Mouse (Mus musculus) cerebellum, adult 8-10 months (tissue): ENCODE measurements at regions not wholly inside any gene's neighbourhood (a gene's known extent, or its start where the extent isn't known, plus 50 kb on each side); places are given as distances from the start of the nearest gene placed in this dataset.

ENCODE experiments used
- DNase-seq: peaks from one replicate; pipeline ENCODE4 v3.0.0; 2022

DNA sequence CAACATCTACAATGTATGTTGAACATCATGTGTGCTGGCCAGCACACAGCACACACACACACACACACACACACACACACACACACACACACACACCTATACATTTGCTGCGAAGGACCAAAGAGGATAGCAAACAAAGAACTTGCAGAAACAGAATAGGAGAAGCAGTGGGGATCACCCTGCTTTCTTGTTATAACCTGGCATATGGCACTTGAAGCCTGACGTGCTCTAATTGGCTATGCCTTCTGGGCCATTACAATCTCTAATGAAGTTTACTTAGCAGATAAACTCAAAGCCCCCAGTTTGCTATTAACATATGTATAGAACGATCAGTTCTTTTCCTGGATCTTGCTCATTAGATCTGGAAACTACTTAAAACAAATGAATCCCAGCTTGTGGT, 407.2 kb downstream of the Ipmk start:
- DNase-seq = no peak

DNA sequence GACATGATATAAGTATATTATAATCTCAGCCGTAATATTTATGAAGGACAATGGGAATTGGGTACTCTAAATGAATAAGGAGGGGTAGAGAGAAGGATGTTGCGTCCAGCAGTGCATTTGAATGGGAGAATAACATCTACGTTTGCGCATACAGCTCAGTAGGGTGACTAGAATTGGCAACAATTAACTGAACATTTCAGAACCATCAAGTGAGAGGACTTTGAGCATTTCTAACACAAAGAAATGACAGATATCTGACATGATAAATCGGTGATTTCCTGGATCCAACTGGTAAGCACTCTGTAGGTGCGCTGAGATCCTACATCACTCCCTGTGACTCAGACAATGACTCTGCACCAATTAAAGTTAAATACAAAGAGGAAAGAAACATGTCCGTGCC, 431.3 kb downstream of the Ipmk start:
- DNase-seq = no peak

DNA sequence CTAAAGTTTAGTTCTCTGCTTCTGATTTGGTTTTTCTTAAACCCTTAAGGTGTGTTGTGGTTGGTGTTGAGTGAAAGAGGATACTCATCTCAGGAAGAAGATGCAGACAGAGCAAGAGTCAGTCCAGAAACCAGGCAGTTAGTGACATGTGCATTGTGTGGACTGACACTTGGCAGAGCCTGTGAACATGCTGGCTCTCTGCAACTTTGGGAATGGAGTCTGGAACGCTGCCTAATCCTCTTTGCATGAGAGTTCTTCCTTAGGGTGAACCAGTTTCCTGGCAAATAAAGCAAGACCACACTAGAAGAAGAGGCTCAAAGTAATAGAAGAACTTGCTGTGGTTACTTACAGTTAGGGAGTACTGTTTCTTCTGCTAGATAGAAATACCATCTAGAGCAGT, 441.7 kb downstream of the Ipmk start:
- DNase-seq = no peak

DNA sequence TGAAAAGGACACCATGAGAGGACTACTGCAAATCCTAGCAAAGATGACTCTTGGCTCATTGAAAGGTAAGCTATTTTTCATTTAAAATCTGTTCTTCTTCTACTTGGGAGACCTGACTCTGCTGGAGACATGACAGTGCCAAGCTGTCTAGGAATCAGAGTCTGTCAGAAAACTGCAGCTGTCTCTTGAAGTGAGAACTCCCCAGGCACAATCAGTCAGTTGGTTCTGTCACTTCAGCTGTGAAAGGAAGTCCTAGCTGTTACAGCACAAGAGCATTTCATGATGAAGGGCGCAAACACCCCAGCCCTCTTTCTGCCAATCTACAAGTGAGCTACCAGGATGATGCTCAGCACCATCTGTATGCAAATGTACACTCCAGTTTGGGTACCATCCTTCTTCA, 442.4 kb downstream of the Ipmk start:
- DNase-seq = no peak

DNA sequence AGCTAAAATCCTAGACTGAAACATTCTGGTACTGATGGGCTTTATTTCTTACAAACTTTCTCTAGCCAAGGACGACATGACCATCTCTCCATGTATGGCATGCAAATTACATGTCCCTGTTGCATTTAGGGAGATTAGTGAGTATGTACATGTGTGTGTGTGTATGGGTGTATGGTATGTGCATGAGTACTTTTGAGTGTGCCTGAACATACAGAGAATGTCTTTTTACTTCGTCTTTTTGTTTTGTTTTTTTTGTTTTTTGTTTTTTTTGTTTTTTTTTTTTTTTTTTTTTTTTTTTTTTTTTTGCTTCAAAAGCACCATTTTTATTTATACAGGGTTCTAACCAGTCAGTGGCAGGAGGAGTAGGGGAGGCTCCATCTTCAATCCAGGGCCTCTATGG, 451.1 kb downstream of the Ipmk start:
- no peak for DNase-seq

DNA sequence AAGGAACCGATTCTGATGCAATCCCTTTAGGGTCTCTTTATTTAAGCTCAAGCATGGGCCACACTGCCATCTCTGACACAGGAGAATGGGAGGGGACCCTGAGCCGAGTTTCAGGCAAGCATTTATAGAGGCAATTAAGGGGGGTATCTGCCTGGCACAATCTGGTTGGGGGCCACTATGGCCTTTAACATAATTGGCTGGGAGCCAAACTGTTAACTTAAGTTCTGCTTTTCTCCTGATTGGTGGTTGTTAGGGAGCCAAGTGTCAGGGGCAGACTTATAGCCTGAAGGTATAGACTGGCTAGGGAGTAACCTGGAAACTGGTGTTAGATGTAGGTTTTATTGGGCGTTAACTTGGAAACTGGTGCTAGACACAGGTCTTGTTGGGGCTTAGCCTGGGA, 454.9 kb downstream of the Ipmk start:
- DNase-seq = no peak

DNA sequence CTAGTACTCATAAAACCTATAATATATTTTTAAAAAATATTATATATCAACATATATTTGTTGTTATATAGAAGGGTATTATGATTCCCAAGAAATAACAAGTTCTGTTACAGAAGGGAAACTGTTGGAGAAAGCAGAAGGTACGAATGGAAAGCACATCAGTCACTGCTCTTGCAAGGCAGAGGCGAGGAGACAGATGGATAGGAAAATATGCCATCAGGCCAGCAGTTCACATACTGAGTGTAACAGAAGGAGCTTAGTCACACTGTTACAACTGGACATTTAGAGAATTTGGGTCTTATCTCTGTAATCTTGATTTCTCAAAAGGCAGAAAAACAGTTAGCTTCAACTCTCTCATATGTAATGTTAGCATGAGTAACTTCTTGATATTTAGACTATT, 485.1 kb downstream of the Ipmk start:
- no peak for DNase-seq

DNA sequence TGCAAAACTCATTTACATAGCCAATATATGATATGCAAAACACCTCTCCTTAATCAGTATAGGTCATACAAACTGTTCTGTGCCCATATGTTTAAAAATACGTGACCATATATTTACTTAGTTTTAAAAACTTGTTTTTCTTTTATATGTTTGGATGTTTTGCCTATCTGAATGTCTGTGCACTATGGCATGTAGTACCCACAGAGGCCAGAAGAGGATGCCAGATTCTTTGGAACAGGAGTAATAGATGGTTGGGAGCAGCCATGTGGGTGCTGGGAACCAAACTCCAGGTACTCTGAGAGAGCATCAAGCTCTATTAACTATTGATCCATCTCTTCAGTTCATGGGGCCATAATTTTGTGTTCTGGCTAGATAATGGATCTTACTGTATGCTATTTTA, 487.5 kb downstream of the Ipmk start:
- no peak for DNase-seq

DNA sequence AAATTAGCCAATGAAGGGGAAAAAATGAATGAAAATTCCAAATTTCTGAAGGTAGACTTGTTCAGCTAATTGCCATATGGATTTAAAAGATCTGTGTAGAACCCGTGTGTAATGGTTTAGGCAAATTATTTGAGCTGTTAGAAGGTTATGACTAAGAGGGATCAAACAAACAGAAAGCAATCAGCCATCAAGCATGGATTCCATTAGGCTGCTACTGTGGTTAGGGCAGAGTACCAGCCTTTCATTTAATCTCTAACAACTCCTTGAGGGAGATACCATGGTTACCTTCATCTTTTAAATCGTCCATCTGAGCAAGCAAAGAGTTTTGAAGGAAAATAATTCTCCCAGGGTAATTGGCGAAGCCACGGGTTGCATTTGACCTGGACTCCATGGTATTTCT, 509.5 kb downstream of the Ipmk start:
- DNase-seq = no peak

DNA sequence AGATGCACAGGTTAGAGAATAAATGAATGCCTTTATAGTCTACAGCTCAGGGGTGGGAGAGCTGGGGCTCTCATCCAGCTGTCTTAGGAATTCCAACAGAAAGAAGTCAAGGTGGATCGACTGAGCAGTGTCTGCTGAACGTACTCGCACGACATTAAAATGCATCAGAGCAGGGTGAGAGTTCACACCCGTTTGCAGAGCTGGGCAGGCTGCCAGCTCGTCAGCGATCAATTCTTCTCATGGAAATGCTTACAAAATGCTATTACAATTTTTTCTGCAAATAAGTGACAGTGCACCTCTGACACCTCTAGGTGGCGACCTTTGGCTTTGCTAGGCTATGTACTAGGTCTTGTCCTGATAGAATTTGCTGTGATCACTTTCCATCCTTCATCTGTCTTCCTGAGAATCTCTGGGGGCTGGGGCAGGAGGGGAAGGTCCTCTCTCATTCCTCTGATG, 510.0 kb downstream of the Ipmk start:
- DNase-seq = no peak

DNA sequence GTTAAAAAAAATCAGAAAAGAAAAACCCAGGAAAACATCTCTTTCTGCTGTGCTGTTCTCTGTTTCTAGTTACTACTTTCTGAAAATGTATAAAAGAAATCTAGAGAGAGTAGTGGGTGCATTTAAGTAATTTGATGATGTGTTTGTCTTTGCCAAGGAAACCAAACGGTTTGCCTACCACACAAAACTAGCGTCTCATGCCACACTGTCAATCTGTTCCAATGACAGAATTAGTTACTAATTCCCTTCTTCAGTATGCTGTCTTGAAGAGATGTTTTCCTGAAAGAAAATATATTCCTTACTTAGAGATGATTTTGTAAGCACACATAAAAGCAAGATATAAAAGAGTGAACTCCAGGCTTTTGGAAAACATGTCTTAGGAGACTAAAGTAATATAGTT, 546.2 kb downstream of the Ipmk start:
- no peak for DNase-seq

DNA sequence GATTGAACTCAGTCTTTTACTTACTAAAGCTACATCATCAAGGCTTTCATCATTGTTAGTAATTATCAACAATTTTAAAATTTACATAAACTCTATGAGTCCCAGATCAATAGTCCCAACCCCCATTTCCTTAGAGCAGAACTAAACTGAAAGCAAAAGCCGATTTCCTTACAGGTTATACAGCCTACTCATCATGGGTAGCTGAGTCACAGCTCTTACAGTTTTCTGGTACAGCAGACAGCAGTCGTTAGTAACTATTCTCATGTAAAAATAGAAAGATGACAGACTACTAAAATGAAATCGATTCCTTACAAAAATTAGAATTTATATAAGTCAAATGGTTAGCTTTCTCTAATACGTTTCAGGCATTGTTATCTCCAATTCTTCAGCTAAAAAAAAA, 557.5 kb downstream of the Ipmk start:
- DNase-seq = no peak
